Mouse (Mus musculus) ovary, postnatal 14 days (tissue): ENCODE data around the gene Omg.

Source experiments
- DNase-seq: peaks from one replicate; pipeline ENCODE4 v3.0.0; 2022; ENCODE audit warnings: low spot score

Omg gene

DNA sequence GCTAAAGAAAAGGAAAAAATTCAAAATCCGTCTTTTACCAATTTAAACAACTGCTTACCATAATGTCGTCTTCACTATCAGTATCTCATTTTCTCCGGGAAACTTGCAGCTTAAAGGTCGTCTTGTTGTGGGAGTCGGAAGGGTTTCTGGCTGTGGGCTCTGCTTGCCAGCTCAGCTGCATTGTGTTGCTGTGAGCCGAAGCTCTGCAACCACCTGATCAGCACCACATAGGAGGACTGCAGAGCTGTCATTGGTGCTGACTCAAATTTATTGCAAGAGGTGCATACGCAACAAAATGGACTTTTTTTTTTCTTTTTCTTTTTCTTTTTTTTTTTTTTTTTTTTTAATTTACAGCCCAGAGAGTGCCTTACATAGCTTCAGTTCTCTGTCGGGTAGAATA, at the start of gene Omg:
TSS of gene Omg (minus strand) at position 240 of the 400 bp plus-strand sequence.
- no peak for DNase-seq

GRCm38 (mm10) chr11:79552622-79553021, 48.7 kb upstream of the Omg start:
- DNase-seq, result no peak

- no peak for DNase-seq
Measured at GRCm38 (mm10) chr11:79536293-79536692, 32.4 kb upstream of the Omg start.

- DNase-seq, result no peak
Measured at GRCm38 (mm10) chr11:79535554-79535953, 31.7 kb upstream of the Omg start.

- DNase-seq, result no peak
Measured at GRCm38 (mm10) chr11:79533950-79534690, 30.2 kb upstream of the Omg start.

DNA sequence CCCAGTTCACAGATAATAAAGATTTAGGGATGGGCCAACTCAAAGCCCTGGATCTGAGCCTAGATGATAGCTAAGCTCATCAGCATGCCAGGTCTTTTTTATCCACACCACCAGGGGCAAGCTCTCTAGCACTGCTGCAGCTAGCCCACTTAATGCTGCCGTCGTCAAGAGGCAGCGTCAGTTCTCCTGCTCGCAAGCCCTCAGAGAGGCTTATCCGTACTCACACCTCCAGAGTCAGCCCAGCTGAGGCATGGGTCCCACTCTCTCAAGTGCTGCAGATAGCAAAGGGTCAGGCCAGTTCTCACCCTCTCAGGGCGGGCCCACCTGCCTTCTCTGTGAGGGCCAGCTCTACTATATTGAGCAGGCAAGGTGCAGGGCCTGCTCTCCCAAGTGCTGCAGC, 29.4 kb upstream of the Omg start:
- no peak for DNase-seq

GRCm38 (mm10) chr11:79531485-79531884, 27.6 kb upstream of the Omg start:
- DNase-seq, result no peak

DNA sequence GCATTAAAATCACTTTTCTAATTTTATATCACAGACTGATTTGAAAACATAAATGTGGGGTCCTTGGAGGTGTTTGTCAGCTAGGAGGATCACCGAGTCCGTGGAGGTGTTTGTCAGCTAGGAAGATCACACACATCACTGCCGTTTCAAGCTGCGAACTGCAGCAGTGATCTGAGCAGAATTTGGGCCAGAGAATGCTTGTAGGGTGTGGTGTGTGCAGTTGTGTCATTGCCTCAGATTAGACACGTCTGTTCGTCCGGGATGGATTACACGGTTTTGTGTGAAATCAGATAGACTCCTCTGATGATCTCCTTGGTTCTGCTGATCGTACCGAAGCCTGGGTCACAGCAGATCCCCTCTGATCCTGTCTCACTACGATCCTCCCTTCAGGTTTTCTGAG, 26.9 kb upstream of the Omg start:
- DNase-seq, result no peak

DNA sequence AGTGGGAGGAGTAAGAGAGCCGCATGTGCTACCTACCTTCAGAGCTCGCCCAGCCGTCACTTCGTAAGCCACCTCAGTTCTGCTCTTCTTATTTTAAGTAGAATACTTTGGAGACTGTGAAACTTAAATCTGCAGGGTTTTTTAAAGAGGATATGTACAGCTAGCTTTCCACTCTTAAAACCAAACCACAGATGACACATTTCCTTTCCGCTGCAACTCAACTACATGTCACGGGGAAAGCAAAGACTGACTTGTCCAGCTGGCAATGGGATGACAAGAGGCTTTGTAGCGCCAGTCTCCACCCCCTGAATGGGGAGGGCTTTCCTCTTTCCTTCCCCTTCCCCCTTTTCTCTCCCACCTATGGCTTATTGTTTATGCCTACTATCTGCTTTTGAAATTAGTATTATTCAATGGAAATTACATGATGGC, 26.5 kb upstream of the Omg start, which contains the start of the genes Evi2 and Evi2a:
TSS of gene Evi2 (minus strand) at position 257 of the 429 bp plus-strand sequence.
TSS of gene Evi2a (minus strand) at position 277 of the 429 bp plus-strand sequence.
- no peak for DNase-seq

DNA sequence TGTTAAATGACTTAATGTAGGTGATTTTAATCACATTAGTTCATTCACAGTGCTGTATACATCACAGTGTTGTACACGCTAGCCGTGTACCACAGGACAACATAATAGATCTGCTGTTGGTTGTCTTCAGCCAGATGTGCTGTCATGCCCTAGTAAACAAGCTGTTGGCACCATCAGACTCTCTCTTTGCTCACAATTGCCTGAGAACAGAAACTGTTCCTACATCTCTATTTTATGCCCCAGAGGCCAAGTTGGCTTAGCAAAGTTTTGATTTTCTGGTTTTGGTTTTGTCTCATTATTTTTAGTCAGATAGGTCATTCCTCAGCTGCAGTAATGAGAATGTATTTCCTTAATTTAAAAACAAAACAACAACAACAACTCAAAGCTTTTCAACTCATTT, 25.9 kb upstream of the Omg start:
- DNase-seq, result no peak

- no peak for DNase-seq
Measured at GRCm38 (mm10) chr11:79529226-79529625, 25.3 kb upstream of the Omg start.

- DNase-seq, result no peak
Measured at GRCm38 (mm10) chr11:79528601-79529000, 24.7 kb upstream of the Omg start.

DNA sequence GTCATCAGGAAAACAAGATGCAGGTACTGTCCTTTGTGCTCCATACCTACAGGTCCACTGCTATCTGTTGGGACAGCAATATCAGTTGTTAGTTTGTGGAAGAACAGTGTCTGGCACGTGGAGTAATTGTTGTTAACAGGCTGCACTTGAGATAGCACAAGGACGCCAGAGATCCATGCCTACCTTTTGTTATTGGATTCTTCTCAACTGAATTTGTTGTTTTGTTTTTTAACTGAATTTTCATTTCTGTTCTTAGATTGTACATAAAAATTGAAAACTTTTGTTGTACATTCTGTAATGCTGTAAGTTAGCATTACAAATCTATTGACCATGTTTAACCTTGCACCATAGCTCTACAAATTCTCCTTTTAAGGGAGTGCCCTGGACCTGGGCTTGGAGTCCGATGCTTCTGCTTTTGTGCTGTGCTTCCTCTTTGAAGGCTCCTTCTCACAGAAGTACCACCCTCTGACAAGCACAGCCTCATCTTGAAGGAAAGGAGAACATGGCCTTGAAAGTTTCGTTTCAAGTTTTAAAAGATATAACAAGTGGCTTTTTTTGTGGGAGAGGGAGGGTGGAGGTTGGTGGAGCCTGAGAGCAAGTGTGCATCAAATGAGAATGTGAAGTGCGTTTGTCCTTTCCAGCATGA, 24.0 kb upstream of the Omg start:
- DNase-seq, result no peak

GRCm38 (mm10) chr11:79527015-79527738, 23.3 kb upstream of the Omg start:
- DNase-seq, result no peak

GRCm38 (mm10) chr11:79526549-79526948, 22.7 kb upstream of the Omg start:
- no peak for DNase-seq

GRCm38 (mm10) chr11:79524310-79524575, 20.4 kb upstream of the Omg start:
- DNase-seq, result no peak

DNA sequence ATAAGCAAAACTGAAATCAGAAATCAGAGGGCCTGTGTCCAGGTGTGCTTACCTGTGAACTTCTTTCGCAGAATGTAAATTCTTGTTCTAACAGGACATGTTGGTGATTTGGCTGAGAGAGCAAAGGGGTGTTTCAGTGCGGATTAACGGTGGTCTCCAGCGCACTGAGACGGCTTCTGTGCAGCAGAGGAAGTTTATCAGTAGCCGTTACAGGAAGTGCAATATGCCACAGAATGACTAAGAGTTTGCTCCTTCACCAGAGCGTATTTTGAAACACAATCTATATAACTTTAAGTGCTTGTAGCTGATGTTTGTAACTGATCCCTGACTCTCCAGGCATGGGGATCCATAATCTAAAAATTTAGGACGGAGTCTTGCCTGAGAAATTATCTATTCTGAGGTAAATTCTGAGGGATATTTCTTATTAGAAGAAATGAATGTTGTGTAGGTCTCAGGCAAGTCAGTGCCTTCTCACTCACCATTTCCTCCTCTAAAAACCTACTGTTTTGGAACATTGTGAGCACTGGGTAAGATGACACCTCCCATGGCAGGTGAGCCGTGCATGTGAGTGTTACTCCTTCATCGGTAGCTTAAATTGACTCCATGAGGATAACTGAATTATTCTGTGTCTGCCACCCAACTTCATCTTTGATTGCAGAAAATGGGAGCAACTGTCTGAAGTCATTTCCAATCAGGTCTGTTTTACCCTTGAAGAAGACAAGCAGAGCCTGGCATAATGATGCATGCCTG, 19.9 kb upstream of the Omg start, which contains the start of gene Evi2b:
TSS of gene Evi2b (minus strand) at position 203 of the 750 bp plus-strand sequence.
- no peak for DNase-seq

- DNase-seq, result no peak
Measured at GRCm38 (mm10) chr11:79522944-79523343, 19.1 kb upstream of the Omg start.

GRCm38 (mm10) chr11:79521930-79522329, 18.0 kb upstream of the Omg start:
- no peak for DNase-seq

GRCm38 (mm10) chr11:79520772-79521171, 16.9 kb upstream of the Omg start:
- DNase-seq, result no peak

GRCm38 (mm10) chr11:79519878-79520291, 16.0 kb upstream of the Omg start:
- no peak for DNase-seq

GRCm38 (mm10) chr11:79519299-79519698, 15.4 kb upstream of the Omg start:
- no peak for DNase-seq
